ENCODE assay signal across 15 mouse cellular contexts in genomic region chr6:89467908-89468307, GRCm38 (mm10).
"Had no signal": no experiment of that assay in that cellular context is flagged by ENCODE, and none has a peak within 500 bp of the region (broad histone marks: within the 10 kb centered on the region; RNA-seq: fewer than 3 reads in every experiment).

No protein-coding gene starts in this region.

- H3K9me3 ChIP-seq: liver, embryonic 13.5 days; midbrain, embryonic 12.5 days; midbrain, embryonic 15.5 days; neural tube, embryonic 12.5 days; neural tube, embryonic 15.5 days had no signal

- ATAC-seq: lung, postnatal 0 days had no signal

- DNase-seq: kidney, postnatal 14 days; kidney, postnatal 4 days; liver, embryonic 13.5 days; lung, embryonic 14.5 days; right cerebral cortex, postnatal 4 days; thymus, adult 2 months; thymus, postnatal 14 days; thymus, postnatal 4 days had no signal

- H3K4me2 ChIP-seq: liver, embryonic 13.5 days; lung, embryonic 14.5 days; midbrain, embryonic 12.5 days; midbrain, embryonic 15.5 days; neural tube, embryonic 12.5 days; neural tube, embryonic 15.5 days had no signal

- H3K4me3 ChIP-seq: liver, embryonic 13.5 days; midbrain, embryonic 12.5 days; midbrain, embryonic 15.5 days; neural tube, embryonic 12.5 days; neural tube, embryonic 15.5 days had no signal

- H3K27me3 ChIP-seq: liver, embryonic 13.5 days; midbrain, embryonic 12.5 days; midbrain, embryonic 15.5 days; neural tube, embryonic 12.5 days; neural tube, embryonic 15.5 days had no signal

- H3K27ac ChIP-seq: liver, embryonic 13.5 days; macrophage; midbrain, embryonic 12.5 days; neural tube, embryonic 12.5 days; neural tube, embryonic 15.5 days; stomach, postnatal 0 days had no signal

- H3K36me3 ChIP-seq: liver, embryonic 13.5 days; midbrain, embryonic 12.5 days; midbrain, embryonic 15.5 days; neural tube, embryonic 12.5 days; neural tube, embryonic 15.5 days had no signal

- H3K9ac ChIP-seq: liver, embryonic 13.5 days; lung, embryonic 14.5 days; midbrain, embryonic 12.5 days; midbrain, embryonic 15.5 days; neural tube, embryonic 12.5 days; neural tube, embryonic 15.5 days had no signal

- H3K4me1 ChIP-seq: liver, embryonic 13.5 days; neural tube, embryonic 12.5 days had no signal
